Mouse (Mus musculus) 3T3-L1 (cell line): ENCODE results near the gene Arap1.

ENCODE experiments used
- DNase-seq: peaks from one replicate; pipeline ENCODE4 v3.0.0-alpha.2; 2015; ENCODE audit warnings: low read depth, low spot score

Arap1 gene

DNA sequence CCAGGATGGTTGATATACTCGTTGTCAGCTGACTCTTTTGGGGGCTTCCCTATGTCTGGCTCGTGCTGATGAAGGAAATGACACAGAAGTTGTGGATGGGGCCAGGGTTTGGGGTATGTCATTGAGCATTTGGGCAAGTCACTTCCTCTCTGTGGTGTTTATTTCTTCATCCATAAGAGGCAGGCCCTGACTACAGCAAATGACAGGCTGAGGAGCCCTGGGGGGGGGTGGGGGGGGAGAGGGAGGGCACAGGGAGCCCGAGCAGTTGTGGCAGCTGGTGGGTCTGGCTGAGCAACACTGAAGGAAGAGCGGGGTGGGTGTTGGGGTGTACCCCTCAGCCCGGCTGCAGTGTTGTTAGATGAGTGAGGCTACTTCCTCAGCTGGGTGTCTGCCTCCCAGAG lies 14.9 kb downstream of the Arap1 start:
- DNase-seq: no peak

- DNase-seq: no peak
Measured at GRCm38 (mm10) chr7:101363914-101364313, 16.0 kb downstream of the Arap1 start.

DNA sequence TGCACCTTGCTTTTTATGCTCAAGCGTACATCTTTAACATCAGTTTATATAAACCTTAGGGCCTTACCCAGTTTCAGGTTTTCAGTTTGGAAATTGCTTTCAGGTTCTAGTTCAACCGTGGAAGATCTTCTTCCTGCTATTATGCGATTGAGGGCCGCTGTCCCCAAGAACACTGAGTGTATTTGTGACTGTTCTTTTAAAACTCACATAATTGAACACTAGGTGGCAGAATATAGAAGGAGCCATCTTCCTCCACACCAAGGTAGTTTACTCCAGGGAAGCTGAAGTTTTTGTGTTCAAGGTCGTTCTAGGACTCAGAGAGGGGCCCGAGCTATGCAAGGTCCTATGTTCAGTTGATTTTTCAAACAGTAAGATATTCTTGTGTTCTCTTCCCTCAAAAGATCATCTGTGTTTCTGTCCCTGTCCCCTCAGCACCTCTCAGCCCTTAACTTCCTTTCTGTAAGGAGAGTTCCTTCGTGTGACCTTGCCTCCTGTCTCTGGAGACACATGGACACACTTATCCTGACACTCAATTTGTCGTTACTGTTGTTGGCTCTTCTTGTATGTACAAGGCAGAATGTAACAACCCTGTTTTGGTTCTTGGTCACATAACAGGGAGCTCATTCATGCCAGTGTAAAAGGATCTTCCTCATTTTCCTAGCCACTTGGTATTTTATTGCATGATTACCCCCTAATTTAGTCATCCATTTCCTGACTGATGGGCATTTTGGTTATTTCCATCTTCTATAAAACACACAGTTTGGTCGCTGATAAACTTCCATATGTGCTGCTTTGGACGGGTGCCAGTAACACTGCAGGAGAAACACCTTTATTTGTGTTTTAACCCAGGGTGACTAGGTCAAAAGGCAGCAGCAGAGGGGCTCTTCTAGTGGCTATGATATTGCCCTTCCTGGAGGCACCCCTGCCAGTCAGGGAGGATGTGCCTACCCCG lies 20.3 kb downstream of the Arap1 start:
- DNase-seq: no peak

DNA sequence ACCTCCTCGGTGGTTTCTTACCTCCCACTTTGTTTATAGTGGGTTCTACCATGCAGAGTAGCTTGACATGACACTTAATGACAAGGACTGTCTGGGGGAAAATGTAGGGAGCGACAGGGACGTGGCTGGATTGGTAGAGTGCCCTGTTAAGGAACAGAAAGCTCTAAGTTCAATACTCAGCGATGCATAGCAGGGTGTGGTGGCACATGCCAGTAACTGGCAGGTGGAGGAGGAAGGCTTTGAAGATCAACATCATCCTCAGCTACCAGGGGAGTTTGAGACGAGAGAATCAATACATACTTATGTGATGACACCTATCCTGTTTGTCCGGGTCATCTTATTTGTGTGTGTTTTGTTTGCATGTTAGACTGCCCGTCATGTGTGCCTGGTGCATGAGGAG lies 21.8 kb downstream of the Arap1 start:
- no peak for DNase-seq

- no peak for DNase-seq
Measured at GRCm38 (mm10) chr7:101373082-101373481, 25.2 kb downstream of the Arap1 start.

DNA sequence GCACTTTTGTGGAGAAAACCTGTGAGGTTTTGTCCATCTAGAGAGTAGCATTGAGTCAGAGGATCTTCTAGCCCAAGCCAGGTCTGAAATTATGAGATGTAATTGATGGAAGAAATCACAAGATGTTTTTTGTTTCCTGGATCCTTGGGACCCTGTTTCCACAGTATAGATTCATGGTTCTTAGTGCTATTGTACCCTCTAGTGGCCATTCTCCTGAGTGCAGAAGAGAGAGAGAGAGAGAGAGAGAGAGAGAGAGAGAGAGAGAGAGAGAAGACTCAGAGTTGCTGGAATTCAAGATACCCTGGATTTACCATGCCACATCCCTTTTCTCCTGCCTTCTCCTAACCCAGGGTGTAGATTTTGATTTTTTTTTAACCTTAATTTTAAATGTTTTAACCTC lies 26.3 kb downstream of the Arap1 start:
- peak; percentile 70 for DNase-seq

- peak; percentile 29 for DNase-seq
Measured at GRCm38 (mm10) chr7:101376701-101377340, 29.0 kb downstream of the Arap1 start.

DNA sequence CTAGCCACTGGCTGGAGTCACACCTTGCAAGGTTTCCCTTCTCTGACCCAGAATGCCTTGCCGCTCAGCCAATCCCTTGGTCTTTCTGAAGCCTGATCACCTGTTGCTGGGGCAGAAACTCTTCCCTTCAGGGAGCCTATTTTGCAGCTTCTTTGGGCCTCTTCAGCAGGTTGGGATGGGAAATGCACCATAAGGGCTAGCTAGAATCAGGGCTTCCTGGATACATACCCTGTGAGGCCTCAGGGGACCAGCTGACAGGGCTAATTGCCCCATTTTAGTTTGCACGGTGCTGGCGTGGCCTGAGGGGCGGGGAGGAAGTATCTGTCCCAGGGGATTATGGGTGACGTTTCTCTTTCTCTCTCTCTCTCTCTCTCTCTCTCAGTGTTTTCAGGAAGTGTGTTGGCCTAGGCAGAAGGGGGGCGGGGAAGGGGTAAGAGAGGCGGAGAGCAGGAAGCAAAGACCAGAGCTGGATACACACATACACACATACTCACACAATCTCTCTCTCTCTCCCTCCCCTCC lies 29.9 kb downstream of the Arap1 start:
- no peak for DNase-seq

GRCm38 (mm10) chr7:101378285-101378684 lies 30.4 kb downstream of the Arap1 start:
- DNase-seq: no peak

GRCm38 (mm10) chr7:101378796-101379465 lies 31.1 kb downstream of the Arap1 start:
- no peak for DNase-seq

DNA sequence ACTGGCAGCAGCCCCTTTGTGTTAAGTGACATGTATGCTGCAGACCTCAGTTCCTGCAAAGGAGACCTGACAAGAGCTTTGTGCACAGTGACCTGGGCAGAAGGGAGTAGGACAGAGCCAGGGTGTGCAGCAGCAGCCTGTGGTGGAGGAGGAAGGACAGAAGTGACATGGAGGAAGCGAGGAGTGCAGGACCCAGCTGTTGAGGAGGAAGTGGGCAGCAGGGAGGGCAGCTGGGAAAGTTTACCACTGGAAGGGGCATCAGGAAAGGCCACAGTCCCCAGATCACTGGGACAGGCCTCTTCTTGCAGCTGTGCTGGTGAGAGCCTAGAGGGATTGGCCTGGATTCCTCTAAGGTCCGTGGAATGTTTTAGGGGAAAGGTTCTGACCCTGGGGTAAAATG lies 31.9 kb downstream of the Arap1 start:
- DNase-seq: no peak

DNA sequence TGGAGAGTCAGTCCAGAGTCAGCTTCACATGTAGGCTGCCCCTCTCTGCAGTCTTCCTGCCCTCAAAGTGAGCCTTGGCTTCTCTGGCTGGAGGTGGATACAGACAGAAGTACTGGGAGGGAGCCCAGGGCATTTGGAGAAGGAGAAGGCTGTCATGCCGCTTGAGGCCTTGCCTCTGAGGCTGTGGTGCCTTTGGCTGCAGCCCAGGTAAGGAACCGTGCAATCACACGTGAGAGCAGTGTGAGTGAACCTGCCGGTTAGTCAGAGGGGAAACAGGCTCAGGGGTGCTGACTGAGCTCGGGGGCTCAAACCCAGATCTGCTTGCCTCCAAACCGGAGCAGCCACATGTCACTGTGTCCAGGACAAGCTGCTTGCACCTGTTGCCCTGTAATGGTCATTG lies 33.6 kb downstream of the Arap1 start:
- DNase-seq: no peak

DNA sequence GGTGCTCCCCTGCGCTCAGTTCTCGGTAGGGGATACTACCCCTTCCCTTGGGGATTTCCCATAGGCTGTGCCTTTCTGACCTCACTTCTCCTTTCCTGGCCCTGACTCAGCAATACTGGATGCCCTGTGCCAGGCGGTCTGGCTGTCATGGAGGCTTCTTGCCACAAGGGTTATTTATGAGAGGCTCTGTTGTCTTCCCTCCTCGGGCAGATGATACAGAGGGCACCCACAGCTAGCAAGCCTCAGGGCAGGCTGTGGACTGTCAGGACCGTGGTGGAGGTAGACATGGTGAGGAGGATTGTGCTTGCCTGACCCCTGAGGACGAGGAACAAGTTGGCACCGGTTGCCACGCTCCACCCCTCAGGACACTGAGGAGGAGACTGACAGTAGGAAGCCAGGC lies 34.5 kb downstream of the Arap1 start:
- peak; percentile 25 for DNase-seq

DNA sequence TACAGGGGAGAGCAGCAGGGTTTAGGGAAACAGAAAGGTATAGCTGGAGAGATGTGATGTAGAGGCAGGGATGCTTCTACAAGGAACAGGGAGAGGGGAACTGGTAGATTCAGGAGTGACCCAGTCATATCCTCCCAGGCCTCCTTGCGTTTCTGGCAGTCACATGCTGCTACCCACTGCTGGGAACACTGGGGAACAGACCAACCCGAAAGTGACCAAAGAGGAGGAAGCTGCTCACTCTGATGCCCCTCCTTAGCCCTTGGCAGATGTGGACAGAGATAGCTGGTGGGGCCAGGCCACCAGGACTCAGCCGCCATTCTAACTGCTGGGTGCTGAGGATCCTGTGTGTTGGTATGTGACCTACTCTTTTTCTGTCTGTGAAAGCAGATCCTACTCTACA lies 35.9 kb downstream of the Arap1 start:
- no peak for DNase-seq

GRCm38 (mm10) chr7:101384931-101385330 lies 37.1 kb downstream of the Arap1 start:
- DNase-seq: no peak

DNA sequence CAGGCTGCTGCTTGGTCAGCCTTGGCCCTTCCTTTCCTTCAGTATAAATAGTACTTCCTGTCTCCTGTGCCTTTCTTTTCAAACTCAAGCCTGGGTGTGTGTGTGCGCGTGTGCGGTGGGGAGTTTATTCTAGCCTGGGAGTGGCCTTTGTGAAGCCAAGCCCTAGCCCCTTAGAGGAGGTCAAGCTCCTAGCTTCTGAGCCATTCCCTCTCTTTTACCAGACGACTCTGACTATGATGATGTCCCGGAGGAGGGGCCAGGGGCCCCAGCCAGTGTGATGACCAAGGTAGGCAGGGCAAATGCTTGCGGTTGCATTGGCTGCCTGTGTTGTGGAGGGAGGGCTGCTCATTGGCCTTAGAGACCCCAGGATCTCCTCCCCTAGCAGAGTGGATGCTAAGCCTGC lies 37.5 kb downstream of the Arap1 start:
- DNase-seq: no peak

DNA sequence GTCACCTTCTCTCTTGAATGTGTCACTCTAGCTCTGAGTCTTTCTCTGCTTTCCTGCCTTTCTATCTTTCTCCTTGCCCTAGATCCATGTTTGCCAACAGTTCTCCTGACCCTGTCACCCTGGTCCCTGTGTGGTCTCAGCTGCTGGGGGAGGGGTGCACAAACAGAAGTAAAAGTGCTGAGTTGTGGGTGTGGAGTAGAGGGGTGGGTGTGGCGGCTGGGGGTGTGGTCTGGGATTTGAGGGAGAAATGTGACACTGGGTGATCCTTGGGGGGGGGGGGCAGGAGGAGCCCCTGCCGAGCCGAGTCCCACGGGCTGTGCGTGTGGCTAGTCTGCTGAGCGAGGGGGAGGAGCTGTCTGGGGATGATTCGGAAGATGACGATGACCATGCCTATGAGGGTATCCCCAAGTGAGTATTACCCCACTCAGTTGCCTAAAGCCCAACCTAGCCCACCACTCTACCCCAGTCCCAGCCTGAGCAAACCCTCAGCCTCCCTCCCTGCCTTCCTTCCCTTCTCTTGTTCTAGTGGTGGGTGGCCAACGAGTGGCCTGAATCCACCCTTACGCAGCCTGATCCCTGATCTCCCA lies 38.1 kb downstream of the Arap1 start:
- no peak for DNase-seq

- DNase-seq: no peak
Measured at GRCm38 (mm10) chr7:101389256-101389655, 41.4 kb downstream of the Arap1 start.

DNA sequence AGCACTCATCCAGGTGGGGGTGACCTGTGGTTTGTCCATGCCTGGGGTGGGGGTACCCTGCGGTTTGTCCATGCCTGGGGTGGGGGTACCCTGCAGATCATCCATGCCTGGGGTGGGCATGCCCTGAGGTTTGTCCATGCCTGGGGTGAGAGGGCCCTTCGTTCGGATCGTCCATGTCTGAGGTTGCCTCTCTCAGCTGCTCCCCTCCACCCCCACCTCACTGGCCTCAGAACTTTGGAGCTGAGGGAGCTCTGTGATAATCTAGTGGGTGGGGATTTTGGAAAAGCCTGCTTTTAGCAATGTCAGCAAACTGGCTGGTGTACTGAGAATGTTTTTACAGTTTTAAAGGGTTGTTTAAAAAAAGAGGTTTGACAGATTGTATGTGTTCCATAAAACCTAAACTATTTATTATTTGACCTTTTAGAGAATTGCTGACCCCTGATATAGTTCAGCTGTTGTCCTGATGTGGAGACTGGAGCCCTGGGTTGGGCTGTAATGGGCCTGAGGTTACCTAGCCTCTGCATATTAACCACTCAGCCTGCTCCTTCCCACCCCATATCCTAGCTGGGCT lies 44.1 kb downstream of the Arap1 start:
- DNase-seq: no peak

DNA sequence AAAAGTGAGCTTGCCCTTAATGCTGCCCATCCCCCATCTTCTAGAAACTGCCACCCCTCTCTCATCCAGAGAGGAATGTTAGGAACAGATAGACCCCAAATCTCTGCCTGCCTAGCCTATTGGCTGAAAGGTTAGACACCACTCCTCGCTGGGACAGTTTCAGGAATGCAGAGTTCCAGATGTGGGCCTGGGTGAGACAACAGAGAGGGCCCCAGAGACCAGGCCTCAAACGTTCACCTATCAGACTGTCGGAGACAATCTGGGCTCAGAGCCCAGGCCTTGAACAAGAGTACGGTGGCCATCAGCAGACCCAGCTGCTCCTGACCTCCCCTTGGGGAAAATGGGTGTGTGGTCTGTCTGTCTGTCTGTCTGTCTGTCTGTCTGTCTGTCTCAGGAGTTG lies 45.1 kb downstream of the Arap1 start:
- DNase-seq: peak; percentile 52

DNA sequence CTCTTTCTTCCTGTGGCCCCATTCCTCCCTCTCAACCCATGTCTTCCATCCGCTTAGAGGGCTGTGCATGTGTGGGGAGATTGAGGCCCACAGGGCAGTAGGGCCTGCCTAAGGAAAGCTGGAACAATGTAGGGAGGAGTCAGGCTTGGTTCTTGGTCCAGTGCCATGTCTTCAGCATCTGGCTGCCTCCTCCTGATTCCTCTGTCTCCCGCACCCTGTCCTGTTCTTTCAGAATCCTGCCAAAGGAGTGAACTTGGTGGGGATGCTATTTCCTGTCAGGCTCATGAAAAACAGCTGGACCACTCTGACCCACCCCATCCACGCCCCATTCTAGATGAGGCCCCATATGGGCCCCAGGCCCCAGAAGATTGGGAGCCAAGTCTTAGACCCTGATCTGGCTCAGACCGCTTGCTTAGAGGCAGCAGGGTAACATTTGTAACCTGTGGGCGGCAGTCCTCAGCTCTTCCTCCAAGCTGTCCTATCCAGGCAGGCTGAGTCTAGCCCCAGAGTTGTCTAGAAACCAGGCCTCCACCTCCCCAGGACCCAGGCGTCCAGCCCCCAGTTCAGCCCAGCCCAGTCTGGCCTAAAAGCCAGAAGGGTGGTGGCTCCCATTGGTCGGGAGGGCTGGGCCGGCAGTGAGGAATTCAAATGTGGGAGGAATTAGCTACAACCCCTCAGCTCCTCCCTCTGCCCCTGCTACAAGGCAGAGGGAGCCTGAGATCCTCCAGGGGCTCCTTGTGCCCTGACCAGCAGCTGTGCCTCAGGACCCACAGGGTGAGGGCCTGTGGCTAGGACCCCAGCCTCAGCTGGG lies 46.0 kb downstream of the Arap1 start:
- DNase-seq: peak; percentile 92
